Mouse (Mus musculus) spleen, embryonic (tissue): ENCODE results near the gene Nhs.

Source experiments
- CTCF ChIA-PET: fragments of 350-600 bp; sonication (Branson Sonifier 250); formaldehyde crosslinking; loops from one replicate; lab custom pipeline; 2022; lab: Charles Lee

Gene Nhs

DNA sequence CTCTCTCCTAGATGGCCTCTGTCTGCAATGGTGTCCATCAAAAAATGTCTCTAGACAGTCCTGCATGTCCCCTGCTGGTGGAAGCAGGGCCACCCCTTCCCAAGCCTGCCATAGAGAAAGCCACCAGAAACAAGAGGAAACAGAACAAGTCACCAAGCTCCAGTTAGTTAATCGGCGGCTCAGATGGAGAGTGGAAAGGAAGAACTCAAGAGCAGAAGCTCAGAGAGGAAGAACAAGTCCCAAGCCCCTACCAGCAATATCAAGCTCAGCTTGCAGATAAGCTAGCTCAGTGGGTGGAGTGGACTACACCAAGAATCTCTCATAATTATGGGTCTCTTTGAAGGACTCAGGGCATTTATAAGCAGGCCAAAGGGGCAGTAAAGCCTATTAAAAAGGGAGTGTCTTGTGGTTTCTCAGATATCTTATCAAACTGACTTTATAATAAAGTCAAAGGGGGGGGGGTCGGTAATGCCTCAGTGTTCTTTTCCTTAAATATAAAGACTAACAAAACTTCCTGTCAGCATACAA lies 139.4 kb downstream of the Nhs start:
- CTCF ChIA-PET: no interaction called here

DNA sequence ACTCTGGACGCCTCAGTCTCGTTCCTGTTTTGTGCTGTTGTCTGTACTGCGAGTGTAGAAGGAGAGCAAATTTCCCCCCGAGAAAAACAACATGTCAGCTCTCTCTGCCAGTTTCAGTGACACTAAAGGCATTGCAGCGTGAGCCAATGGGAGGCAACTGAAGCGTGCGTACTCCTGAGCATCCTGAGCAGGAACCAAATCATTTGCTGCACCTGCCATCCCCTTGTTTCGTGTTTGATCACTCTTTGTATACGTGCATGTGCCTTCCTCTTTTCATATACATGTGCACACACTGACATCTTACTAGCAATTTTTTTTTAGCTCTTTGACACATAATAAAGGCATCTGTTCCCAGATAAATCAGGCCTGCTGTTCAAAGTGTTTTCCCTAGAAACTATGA lies 142.1 kb downstream of the Nhs start:
- CTCF ChIA-PET: no interaction called here

- CTCF ChIA-PET: no interaction called here
Measured at GRCm38 (mm10) chrX:162012570-162012969, 147.0 kb downstream of the Nhs start.

DNA sequence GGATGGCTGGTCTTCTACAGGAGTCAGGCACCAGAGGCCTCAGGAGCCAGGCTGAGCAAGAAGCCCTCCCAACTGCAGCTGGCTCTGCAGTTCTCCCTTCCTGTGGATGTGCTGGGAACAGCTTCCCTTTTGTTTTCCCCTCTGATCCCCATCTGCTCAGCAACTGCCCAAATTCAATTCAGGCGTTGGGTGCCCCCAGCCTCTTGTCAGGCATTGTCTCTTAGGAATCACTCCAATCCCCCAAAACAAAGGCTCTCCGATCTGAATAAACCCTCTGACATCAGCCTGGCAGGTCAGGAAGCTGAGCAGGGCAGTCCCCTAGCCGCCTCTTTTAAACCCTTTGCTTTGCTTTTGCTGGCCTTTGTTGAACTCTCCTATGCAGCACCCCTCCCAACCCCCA lies 149.7 kb downstream of the Nhs start:
- CTCF ChIA-PET: no interaction called here

- CTCF ChIA-PET: no interaction called here
Measured at GRCm38 (mm10) chrX:162003818-162004217, 155.7 kb downstream of the Nhs start.

- CTCF ChIA-PET: no interaction called here
Measured at GRCm38 (mm10) chrX:161998876-161999275, 160.7 kb downstream of the Nhs start.

- CTCF ChIA-PET: no interaction called here
Measured at GRCm38 (mm10) chrX:161997170-161997795, 162.2 kb downstream of the Nhs start.

DNA sequence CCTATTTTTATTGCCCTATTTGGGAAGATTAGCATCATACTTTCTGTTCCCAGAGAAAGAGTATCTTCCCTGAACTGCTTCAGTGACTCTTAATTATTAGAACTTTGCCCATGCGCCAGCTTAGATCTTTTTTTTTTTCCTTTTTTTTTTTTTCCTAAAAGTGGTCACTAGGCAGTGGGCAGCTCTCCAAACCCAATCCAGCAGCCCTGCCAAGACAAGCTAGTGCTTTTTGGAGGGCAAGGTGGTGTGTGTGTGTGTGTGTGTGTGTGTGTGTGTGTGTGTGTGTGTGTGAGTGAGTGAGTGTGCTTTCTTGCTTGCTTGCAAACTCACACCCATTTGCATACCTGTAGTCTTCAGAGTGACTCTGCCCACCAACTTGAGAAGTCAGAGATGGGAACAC lies 169.4 kb downstream of the Nhs start:
- CTCF ChIA-PET: no interaction called here

- CTCF ChIA-PET: no interaction called here
Measured at GRCm38 (mm10) chrX:161984961-161985360, 174.6 kb downstream of the Nhs start.

DNA sequence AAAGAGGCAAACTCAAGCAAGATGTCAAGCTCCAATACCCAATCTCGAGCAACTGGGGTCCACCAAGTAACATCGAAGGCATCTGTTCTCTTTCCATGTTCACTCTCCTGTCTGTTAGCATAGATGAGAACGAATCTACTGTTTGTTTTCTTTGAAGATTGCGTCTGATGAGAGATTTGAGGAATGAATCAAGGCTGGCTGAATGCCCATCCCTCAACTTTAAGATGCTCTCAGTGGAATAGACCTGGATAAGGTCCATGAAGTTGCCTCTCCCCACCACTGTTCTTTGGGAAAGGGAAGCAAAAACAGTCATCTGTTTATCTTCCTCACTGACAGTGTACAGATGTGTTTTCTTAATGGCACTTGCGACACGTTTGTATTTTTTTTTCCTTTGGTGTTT lies 178.1 kb downstream of the Nhs start:
- CTCF ChIA-PET: no interaction called here

DNA sequence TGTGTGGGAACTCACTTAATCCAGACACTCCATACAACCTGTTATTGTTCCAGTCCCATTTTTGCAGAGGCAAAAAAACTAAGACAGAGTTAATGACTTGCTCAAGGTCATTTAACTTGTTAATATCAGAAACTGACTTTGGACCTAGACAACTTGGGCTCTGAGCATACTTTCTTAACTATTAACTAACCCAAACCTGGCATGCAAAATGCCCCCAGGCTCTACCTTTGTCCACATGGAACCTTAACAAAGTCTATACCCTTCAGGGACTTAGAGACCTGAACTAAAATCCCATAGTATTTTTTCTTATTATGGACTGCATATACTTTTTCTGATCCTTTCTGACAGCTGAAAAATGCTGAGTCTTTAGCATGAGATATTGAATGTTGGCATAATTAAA lies 179.6 kb downstream of the Nhs start:
- CTCF ChIA-PET: no interaction called here

DNA sequence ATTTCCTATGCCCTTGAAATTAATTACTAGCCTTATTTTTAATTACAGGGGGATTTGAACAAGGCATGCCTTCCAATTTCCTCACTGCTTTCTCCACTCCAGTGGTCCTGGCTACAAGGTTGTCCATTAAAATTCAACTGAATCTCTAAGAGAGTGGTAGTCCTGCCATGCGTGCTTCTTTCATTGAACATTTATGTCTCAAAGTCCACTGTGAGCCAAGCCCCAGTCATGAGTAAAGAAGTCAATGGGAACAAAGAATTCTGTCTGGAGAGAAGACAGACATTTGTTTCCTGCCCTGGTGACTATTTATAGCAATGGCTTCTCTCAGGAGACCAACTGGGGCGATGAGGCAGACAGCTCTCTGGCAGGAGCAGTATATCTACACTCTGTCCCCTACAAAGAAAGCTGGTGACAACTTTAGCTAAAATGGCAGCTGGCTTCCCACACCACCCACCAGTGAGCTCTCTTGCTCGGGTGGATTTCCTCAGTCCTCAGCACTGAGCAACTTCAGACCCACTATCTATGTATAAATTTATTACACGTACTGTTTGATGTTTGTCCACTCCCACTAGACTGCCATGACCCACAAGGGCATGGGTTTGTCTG lies 182.2 kb downstream of the Nhs start:
- CTCF ChIA-PET: no interaction called here

DNA sequence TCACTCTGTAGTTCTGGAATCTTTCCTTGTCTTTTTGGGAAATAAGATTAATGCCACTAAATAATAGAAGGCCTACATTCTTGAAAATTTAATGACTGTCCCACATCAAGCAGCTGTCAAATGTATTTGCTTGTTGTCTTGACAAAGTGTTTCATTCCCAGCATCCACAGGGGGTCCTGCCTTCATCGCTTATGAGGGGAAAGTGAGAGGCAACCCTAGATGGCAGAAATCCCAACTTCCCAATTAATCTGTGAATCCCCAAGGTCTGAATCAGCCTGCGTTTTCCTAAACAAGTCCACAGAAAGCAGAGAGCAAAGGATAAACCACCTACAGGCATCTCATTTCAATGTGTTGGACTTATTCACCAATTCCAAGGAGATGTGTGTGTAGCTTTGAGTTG lies 183.2 kb downstream of the Nhs start:
- CTCF ChIA-PET: no interaction called here

GRCm38 (mm10) chrX:161973572-161973971 lies 186.0 kb downstream of the Nhs start:
- CTCF ChIA-PET: no interaction called here

- CTCF ChIA-PET: interaction anchor here (0.5 kb wide), 1 partner anchor 103 kb away, joined by 3 read pairs; no protein-coding TSS in a partner anchor
Measured at GRCm38 (mm10) chrX:161972723-161973122, 186.8 kb downstream of the Nhs start.

GRCm38 (mm10) chrX:161971961-161972502 lies 187.5 kb downstream of the Nhs start:
- CTCF ChIA-PET: no interaction called here

DNA sequence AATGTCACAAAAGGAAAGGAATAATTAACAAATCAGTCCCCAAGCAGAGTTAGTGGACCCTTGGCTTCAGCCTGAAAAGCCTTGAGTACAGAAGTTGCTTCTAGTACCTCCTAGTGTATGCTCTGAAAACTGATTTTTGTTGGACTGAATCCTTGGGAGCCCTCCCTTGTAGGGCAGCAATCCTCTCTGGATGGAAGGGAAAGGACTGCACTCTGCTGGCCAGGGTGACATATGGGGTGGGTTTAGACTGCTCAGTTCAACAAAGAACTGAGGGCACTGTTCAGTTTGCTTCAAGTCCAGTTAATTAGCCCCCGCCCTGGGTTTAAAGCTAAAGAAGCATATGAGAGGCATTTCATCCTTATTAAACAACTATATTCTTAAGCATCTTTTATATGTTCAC lies 188.4 kb downstream of the Nhs start:
- CTCF ChIA-PET: no interaction called here

GRCm38 (mm10) chrX:161967692-161968091 lies 191.8 kb downstream of the Nhs start:
- CTCF ChIA-PET: no interaction called here

- CTCF ChIA-PET: no interaction called here
Measured at GRCm38 (mm10) chrX:161963372-161963771, 196.2 kb downstream of the Nhs start.

DNA sequence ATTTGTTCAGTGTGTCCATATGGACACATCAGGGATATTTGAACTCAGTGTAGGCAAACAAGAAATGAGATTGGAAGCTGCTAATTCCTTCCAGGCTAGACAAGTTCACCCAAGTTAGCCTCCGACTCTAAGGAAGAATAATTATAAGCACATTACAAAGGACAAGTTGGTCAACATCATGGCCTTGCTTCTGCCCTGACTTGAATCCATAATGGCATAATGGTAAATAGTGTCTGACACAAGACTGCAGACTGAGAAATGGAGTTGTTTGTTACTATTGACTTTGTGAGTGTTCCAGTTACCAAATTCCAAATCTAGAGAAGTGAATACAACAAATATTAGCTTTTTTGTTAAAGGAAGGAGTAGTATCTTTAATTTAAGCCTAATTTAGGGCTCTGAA lies 196.7 kb downstream of the Nhs start:
- CTCF ChIA-PET: no interaction called here

DNA sequence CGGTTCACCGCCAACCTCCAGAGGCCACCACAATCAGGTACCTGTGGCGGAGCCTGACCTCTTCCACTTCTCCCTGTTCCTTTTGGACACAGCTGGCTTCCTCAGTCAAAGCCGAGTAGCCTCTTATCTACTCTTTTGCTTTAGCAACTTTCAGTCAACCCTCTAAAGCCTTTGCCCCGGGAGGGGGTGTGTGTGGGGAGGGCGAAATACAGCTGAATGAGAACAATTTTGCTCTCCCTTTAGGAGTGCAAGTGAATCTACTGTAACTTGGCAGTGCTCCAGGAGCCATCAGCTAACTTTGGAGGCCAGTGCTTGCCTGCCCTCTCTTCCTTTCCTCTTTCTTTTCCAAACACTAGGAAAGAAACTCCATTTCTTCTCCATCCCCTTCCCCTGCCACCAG lies 197.8 kb downstream of the Nhs start:
- CTCF ChIA-PET: no interaction called here

- CTCF ChIA-PET: interaction anchor here (0.6 to 0.7 kb wide), 2 partner anchors 37 to 63 kb away, joined by 3 read pairs; no protein-coding TSS in a partner anchor
Measured at GRCm38 (mm10) chrX:161961176-161961575, 198.4 kb downstream of the Nhs start.

DNA sequence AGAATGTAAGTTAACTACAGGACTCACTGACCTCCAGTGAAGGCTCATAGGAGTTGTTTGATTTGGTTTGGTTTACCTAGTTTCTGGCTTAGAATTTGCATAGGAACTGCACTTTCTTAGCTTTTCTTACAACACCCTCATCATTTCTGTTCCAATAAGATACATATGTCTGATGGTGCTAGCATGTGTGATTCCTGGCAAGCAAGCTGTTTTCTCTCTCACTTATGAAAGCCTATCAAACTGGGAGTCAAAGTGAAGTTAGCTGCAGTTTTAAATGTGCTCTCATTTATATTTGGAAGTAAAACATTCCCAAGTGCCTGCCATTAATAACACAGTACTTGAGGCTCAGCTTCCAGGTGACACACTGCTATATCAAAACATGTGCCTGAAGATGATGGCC lies 207.2 kb downstream of the Nhs start:
- CTCF ChIA-PET: no interaction called here
